Mouse (Mus musculus): ENCODE data around the gene Garem2.

GRCm38 (mm10) chr5:30154013-30154412, 49.1 kb downstream of the Garem2 start:
- TF ChIP-seq POLR2A (IDR thresholded peaks at IDR 0.05; ENCODE audit: extremely low read depth, insufficient read depth, low read length) (no peak), CTCF (IDR thresholded peaks at IDR 0.05; ENCODE audit: low read depth, low read length) (no peak)
